Mouse (Mus musculus) T-cell, adult 2 months (primary cell): ENCODE measurements at regions not wholly inside any gene's neighbourhood (a gene's known extent, or its start where the extent isn't known, plus 50 kb on each side); places are given as distances from the start of the nearest gene placed in this dataset.

Experiments used
- DNase-seq: peaks from one replicate; pipeline ENCODE4 v3.0.0; 2022; ENCODE audit warnings: low spot score

DNA sequence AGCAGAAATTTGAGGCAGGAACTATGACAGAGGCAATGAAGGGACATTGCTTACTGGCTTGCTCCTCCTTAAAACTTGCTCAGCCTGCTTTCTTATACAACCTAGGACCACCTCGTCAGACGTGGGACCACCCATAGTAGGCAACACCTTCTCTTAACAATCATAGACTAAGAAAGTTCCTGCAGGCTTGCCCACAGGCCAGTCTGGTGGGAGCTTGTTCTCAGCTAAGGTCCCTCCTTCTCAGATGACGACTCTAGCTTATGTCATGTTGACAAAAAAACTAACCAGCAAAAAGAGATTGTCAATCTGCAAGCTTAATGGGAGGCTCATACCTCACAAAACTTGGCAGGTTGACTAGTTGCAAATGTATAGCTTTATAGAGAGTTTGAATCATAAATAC is 56.5 kb upstream of the Lsm6 start:
- no peak for DNase-seq

DNA sequence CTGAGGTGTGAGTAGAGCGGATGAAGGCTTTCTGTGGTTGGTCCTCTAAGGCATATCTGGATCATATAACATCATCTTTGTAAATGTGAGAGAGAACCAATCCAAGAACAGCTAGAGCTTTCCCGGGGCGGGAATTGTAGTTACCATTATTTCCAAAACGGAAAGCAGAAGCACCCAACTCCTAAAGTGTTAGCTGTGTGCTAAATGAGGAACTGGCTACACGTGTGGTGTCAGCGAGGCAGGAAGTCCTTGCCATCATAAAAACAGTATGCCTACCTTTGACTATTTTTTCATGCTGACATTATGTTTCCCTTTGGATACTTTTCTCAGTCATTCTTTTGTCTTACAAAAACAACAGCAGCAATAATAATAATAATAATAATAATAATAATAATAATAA is 68.8 kb upstream of the Lsm6 start:
- DNase-seq = no peak

DNA sequence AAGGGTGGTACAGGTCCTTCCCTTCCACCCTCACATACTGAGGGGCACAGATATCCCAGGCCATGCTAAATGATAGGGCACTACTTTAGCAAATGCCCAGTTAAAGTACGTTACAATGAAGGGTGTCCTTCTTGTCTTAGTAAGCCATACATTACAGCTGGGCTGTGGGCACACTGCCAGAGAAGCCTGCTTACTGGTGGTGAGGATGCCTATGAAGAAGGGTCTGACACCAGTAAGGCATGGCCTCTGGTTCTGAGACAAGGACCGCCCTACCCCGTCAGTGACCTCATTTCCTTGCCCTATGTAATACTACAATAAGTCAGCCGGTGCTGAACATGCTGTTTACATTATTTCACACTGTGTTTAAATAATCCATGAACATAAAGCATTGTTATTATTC is 69.6 kb upstream of the Lsm6 start:
- no peak for DNase-seq

DNA sequence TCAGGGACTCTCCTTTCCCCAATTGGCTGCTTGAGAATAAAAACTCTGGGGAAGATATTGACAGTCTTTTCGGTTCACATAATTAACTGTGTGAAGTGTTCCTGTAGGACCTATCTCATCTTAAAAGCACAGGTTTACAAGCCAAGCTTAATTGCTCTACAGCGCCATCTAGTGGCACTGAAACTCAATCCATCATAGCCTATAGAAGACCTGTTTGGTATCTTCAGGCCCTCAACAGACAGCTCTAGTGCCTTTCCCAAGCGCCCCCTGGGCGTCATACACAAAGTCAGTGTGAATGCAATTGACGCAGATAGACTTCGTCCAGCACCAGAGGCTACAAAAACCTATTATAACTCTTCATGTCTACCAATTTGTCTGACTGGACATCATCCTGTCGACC is 78.9 kb upstream of the Lsm6 start:
- DNase-seq = peak; percentile 37

DNA sequence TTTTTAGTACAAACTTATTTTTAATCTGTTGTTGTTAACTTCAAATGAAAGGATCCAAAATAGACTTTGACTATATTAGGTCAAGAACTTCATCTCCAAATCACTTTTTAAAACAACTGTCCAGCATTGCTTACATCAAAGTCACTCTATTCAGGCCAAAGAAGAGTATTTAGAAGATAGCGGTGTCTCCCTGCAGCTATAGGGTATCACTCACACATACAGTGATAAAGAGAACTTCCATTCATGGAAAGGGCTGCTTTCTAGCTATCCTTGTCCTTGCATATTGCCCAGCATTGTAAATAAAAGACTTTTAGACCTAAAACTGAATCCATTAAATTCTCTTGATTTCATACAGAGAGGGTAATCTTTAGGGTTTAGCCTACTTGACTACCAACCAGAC is 82.1 kb upstream of the Lsm6 start:
- no peak for DNase-seq

DNA sequence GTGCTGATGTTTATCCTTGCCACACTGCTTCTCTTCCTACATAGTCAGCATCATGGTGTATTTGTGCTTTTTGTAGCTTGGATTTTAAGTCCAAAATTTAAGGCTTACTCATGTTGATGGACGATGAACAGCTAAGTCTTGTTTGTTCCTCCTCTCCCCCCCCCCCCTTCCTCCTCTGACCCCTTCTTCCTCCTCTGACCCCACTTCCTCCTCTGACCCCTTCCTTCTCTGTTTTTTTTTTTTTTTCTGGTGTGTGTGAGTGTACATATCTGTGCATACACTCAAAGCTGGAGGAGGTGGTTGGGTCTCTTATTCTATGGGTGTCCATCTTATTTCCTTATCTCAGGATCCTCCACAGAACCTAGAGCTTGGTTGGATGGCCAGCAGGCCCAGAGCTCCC is 87.0 kb upstream of the Lsm6 start:
- DNase-seq = no peak

DNA sequence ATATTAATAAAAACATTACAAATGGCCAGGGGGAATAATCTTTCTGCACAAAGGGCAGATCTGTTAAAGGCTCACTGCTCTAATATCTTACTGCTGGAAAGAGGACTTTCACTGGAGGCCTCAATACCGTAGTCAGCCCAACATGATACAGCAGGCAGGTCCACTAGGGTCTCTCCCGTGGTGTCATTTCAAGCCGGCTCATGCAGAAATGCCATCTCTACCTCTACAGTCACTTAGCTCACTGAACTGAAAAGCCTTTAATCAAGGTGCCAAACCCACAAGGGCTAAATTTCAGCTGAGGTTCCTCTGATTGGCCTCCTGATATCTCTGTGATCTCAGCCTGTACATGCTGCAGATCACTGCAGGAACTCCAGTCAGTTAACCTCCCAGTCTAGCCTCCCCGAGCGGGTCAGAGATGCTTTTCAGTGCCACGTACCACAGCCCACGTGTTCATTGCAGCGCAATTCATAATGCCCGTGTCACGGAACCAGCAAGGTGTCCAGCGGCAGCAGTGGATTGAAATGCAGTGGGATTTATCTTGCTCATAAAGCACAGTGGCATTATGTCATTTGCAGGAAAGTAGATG is 90.4 kb upstream of the Lsm6 start:
- DNase-seq = no peak

DNA sequence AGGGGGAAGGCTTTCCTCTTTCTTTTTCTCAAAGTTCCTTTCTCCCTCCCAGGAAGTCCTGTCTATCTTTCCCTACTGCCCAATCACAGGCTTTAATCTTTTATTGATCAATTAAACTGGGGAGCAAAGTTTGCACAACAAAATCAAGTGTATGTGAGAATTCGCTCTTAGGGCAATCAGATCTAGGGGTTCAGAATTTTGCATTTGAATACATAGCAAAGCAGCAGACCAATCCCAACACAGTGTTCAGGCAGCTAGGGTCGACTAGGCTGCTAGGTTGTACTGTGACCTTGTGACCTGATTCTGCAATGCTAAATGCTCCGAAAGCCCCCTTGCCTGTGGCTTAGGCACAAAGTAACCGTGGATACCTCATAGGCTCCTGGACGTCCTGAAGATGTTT is 91.5 kb upstream of the Lsm6 start:
- DNase-seq = no peak

DNA sequence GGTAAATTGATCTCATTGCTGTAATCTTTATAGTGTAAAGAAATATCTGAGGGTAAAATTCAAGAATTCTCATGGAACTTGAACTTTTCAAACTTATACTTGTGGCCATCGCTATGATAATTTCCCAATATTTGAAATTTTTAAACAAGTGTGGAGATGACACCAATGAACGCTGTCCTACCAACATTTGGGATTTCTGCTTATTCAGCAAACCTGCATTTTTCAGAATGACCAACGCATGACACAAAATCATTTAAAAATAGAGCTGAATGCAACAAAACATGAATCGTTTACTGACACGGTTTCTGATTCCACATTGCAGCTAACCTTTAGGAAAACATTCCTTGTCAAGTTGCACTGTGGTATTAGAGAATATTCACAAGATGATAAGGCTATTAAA is 92.9 kb upstream of the Lsm6 start:
- no peak for DNase-seq

DNA sequence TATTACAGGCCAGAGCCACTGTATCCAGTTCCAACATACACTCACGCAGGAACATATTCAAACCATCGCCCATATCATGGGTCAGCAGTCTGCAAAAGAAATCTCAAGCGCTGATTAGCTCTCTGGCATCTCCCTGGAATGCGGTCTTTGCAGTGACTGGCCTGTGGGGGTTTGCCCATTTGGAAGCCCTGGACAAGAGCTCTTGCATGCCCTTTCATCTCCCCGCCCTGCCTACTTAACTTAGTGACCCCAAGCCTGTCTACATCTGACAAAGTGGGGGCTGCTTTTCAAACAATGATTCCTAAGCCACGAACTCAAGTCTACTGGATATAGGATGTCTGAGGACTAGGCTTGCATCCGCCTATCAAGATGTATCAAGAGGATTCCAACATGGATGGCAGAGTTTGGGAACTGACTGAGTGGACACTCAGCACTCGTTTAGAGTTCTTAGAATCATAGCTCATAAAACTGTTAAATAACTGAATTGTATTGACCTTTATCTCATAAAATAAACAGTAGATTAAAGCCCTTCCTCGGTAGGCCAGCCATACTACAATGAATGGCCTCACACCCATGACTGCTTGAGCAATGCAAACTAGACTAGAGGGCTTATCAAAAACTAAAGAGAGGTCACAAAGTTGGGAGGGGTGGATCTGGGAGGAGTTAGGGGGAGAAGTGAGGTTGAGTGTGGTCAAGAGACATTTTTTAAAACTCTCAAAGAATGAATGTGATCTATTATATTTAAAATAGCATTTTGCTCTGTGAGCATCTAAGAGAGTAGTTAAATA is 97.4 kb upstream of the Zfp827 start:
- DNase-seq = no peak

DNA sequence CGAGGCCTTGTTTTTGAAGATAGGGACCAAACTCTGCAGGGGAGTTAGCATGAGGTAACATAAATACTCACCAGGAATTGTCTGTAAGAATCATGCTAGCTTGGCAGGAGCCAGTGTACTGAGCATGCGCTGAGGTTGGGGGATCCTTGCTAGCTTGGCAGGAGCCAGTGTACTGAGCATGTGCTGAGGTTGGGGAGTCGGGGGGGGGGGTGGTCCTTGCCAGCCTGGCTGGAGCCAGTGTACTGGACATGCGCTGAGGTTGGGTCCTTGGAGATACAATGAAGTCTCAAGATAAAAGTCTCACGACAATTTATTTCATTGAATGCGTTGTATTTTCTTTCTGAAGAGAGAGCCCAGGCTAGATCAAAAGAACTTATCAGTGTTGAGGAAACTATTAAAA is 96.2 kb upstream of the Zfp827 start:
- no peak for DNase-seq

DNA sequence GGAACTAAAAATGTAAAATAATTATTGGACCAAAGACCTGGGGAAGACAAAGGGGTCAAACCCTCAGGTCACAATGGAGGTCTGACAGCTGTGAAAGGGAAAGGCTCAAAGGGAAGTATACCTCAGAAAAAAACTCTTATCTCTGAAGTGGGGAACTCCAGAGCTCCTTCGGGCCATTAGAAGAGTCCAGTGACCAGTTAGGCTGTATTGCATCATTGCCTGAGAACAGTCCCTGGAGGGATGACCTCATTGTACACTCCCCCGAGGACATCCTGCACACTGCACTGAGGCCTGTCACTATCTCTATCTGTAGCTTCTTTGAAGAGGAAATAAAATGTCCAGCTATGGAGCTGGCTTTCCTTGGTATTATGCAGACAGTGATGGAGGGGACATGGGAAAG is 88.2 kb upstream of the Zfp827 start:
- DNase-seq = no peak

DNA sequence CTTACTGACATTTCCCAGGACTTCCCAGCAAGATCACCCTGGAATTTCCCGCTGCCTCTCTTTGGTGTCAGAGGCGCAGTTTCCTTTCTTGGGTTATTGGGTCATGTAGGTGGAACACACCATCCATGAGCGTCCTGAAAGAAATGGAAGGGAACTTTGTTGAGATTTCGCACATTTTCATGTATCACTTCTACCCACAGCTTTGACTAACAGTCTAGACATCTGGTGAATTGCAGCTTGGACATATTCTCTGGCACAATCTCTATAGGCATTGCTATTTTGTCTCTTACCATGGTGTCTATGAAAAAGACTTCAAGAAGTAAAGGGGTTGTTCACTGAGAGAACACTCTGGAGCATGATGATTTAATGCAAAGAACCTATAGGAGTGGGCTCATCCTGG is 86.7 kb upstream of the Zfp827 start:
- no peak for DNase-seq

DNA sequence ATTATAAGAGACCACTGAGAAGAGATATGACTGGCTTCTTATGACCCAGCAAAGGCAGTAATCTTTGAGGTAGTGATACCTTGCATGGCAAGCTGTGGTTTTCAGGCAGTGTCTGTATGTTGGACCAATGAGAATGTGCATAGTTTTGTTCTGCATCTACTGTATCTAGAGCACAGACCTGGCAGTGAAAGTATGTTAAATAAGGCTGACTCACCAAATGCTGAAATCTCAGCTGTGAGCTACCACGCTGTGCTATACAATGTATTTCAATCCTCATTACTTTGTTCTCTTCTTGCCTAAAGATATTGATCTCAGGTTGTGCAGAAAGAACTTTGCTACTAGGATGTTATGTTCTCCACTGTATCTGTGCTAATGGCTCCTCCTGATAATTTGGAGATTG is 83.9 kb upstream of the Zfp827 start:
- DNase-seq = no peak

DNA sequence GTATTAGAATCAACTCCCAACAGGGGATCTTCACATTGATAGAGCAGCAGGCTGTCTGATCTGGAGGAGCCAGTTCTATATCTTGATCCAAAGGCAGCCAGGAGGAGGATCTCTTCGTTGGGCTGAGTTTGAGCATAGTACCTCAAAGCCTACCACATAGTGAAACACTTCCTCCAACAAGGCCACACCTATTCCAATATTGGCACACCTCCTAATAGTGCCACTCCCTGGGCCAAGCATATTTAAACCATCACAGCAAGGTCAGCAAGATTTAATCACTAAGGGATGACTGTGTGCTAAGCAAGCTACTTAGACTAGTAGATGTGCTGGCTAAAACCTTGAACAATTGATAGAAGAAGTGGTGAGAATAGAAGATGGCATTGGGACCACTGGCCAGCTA is 82.6 kb upstream of the Zfp827 start:
- DNase-seq = no peak

DNA sequence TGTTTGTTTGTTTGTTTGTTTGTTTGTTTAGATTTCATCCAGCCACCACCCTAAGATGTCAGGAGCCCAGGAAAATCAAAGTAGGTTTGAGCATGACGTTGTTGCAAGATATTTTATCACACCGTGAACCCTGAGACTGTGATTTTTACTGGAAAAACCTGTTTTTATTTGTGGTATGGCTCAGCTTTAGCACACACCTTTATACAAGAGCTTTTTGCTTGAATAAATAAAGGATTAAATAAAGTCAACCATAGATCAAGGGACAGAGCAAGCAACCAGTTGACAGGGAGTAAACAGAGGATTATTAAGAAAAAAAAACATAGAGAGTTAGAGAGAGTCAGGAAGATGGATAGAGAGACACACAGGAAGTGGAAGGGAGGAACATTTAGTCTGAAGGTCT is 82.2 kb upstream of the Zfp827 start:
- DNase-seq = no peak

DNA sequence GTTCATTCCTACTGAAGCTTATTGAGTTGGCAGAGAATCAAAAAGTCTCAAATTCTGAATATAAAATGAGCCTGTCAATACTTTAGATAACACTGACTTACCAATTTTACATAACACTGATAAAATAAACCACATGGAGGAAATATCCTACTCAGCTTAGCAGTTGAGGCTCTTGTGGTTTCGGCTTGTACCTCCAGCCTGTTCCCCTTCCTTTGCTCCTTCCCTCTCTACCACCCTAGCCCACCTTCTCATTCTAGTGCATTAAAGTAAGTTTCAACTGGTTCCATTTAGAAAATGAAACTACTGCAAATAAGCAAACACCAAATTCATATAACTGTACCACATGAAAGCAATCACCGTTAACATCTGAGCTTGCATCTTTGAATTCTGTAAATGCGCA is 53.2 kb upstream of the Zfp827 start:
- no peak for DNase-seq
